Mouse (Mus musculus) cerebellum, postnatal 10 days (tissue): Measurements from ENCODE around the gene Stat5b.
A peak's percentile ranks its signal among the peaks of the same experiment; 100 is the strongest.

Experiments used
- DNase-seq, 2 experiments: peaks; one replicate each; pipeline ENCODE4 v3.0.0; 2021; ENCODE audit warnings: mixed read lengths in 2 of 2

Stat5b gene

DNA sequence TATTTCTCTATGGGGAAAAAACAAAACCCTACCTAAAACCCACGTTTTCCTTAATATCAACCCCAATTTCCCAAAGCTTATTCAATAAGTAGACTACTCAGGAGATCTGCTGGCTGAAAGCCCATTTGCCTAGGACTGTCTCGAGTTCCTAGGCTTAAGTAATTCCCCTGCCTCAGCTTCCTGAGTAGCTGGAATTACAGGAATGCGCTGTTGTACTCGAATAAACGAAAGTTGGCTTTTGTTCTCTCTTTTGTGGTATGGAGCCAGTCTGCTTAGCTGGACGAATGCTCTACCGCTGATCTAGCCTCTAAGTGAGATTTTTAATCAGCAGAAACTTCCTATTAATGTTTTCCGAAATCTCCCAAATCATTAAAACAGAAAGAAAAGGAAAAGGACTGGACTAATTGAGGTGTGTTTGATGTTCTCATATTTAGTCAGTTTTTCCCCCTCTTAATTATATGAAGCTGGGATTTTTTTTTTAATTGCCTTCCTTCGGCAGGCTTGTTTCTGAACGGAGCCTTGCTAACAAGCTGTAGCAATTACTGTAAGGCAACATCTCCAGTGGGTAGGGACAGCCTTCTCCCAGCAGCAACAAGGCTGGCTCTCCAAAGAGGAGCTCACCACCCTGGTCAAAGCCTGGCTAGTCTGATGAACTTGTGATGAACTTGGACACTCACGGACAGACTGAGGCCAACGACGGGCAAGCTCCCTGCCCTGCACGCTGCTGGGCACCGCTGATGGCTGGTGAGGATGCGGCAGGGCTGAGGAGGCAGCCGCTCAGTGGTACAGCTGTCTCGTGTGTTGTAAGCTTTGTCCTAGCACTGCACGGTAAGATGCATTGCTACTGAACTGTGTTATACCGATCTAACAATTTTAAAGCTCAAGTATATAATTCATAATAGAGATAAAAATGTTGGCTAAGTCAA is 43.9 kb downstream of the Stat5b start:
- no peak for DNase-seq

DNA sequence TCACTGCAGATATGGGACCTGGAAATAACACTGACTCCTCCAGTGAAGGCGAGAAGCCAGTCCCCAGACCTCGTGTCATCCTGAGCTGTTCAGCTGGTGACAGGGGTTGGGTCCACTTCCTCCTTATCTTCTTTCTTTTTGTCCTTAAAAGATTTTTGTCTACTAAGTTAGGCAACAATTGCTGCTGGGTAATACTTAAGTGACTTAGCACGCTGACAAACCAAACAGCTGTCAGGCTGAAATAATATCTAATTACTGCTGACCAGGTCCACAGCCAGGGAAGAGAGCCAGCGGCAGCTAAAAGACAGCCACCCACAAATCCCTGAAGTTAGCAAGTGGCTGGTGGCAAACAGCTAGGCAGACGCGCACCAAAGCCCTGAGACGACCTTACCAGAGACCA is 45.0 kb downstream of the Stat5b start:
- DNase-seq = no peak

DNA sequence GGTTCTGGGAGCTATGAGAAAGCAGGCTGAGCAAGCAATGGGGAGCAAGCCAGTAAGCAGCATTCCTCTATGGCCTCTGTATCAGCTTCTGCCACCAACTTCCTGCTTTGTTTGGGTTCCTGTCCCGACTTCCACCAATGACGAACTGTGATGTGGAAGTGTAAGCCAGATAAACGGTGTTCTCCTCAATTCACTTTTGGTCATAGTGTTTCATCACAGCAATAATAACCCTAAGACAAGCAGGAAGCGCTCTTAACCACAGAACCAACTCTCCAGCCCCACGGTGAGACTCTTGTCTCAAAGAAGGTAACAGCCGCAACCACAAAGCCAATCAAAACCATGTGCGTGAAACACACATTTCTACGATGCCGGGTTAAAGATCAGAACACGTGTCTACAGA is 46.1 kb downstream of the Stat5b start:
- no peak for DNase-seq

GRCm38 (mm10) chr11:100799426-100799825 is 51.1 kb downstream of the Stat5b start:
- DNase-seq = no peak

DNA sequence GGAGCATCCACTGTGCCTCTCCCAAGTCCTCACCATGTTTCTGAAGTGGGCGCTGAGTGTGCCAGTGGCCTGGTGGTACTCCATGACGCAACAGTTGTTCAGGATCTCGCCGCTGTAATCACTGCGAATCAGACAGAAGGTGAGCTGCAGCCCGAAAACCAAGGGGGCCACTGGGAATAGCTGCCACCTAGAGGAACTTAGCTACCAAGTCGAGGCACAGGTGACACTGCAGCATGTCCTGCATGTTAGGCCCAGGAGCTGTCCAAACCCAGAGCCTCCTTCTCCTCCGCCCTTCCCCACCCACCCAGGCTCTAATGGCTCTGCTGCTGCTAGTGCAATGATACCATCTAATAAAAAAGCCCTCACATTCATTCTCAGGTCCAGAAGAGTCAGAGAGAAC is 53.9 kb downstream of the Stat5b start:
- no peak for DNase-seq

- DNase-seq = no peak
Measured at GRCm38 (mm10) chr11:100795386-100795785, 55.1 kb downstream of the Stat5b start.

DNA sequence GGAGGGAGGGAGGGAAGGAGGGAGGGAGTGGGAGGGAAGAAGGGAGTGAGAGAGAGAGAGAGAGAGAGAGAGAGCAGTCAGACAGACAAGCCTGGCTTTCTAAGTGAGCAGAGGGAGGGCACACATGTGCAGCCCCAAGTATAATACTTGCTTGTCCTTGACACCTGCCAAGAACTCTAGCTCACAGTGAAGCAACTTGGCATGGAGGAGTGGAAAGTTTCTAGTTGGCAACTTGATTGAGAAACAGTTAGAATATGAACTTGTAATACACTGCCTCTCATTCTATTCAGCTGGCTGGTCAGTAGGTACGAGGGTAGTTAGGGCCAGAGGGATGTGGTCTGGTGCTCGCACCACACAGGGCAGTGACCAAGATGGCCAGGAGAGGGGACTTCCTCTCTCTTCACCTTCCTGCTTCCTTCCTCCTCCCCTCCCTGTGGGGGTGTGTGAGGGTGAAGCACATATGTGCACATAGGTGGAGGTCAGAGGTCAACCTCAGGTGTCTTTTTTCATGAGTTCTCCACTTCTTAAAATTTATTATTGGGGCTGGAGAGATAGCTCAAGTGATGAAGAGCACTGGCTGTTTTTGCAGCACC is 59.0 kb downstream of the Stat5b start:
- no peak for DNase-seq

DNA sequence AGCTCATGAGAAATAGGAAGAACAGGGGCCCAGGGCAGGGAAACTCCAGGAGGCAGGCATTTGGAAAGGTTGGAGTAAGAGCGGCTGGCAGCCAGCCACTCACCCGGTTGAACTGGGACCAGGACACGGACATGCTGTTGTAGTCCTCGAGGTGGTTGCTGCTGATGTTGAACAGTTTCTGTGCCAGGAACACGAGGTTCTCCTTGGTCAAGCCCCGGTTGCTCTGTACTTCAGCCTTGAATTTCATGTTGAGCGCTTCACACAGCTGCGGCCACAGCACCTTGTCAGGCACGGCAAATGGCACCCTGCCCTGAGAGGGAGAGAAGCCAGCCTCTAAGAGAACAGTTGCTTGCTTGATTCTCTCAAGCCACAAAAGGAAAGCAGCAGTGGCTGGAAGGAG is 59.9 kb downstream of the Stat5b start:
- peak; percentile 83 to 87 for DNase-seq

- no peak for DNase-seq
Measured at GRCm38 (mm10) chr11:100789702-100790101, 60.8 kb downstream of the Stat5b start.

DNA sequence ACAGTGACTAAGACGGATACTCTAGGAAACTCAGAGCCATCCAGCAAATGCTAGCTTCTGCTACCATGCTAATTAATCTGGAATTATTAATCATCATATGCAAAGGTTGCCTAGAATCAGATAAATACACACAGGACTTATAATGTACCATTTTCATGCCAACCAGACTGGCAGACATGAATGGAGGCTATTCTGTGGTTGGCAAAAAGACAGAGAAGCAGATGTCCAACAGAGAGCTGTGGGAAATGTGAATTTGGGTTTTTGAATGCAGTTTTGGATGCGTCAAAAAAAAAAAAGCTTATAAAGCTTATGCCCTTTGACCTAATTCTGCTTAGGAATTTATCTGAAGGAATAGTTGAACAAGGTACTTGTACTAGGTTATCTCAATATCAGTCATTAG is 64.8 kb downstream of the Stat5b start:
- peak; percentile 67 to 73 for DNase-seq

DNA sequence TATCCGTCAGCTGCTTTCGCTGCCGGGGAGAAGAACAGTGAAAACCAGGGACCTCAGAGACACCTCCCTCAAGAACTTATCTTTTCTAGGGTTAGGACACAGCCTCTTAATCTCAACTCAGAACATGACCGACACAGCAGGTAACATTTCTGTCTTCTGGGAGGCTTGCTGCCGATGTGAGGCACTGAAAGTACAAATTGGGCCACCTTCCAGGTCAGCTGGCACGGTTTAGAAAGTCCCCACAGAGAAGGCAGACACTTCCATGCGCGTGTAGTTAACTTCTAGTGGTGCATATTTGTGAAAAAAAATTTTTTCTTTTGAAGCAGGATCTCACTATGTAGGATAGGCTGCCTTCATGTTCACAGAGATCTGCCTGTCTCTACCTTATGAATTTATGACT is 66.2 kb downstream of the Stat5b start:
- peak; percentile 60 to 73 for DNase-seq

DNA sequence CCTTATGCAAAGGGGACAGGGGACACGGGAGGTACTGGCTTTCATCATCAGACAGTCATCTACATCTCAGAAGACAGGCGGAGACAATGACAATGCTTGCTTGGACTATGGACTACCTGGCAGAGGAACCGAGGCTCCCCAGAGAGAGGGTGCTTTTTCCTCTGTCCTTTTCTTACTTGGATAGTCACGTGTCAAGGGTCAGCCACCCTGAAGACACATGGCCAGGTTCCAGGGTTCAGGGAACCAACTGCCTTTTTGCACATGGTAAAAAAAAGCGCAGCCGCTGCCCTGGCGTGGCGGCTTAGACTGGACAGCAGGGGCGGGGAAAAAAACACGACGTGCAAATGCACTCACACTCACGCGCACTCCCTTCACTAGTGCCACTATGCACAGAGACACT is 68.0 kb downstream of the Stat5b start:
- no peak for DNase-seq

DNA sequence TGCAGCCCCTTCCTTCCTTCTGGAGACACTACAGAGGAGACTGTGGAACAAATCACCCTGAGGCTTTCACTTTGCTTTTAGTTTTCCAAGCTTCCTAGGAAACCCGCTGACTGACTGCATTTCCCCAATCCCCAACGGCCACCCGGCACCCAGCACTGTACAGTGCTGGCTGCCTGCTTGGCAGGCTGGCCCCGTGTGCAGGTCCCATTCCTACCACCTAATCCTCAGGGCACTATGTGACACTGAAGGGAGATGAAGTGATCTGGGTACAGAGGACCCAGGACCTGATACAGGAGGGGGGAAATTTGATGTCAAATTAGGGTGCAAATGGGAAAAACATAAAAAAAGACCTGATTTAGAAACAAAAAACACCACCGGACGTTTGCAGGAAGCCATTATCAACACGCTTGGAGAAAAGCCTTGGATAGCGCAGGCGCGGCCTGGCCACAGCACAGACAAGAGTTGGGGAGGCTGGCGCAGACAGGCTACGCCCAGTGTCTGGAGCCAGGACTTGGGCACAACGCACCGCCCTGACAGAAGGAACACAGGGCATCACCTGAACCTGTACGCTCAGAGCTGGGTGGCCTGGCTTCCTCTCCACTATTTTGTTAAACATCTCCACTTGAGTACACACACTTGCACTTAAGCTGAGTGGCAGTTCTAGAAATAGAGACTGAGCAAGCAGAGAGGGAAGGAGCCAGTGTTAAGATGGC is 68.6 kb downstream of the Stat5b start:
- no peak for DNase-seq

DNA sequence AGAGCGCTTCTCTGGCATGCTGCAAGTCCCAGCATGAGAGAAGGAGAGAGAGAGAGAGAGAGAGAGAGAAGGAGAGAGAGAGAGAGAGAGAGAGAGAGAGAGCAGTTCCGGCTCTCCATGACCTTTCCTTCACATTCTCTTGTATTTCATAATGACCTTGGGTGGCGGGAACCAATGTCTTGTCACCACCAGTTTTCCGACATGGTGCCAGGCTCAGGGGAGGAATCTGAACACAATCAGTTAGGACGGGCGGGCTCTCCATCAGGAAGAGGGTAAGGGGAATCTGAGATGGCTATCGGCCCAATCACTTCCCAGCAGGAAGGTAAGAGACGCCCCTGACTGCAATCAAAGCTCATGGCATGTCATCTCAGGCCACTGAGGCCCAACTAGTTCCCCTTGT is 70.3 kb downstream of the Stat5b start:
- no peak for DNase-seq

DNA sequence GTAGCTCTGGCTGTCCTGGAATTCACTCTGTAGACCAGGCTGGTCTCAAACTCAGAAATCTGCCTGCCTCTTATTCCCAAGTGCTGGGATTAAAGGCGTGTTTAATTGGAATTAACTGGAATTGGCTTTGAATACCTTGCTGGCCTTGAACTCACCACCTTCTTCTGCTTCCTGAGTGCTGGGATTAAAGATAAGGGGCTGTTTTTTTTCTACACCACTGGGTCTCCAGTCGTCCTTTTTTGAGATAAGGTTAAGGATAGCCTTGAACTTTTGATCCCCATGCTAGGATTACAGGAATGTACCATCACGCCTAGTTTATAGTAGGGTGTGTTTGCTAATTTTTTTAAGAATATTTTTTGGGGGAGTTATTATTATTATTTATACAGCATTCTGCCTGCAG is 72.5 kb downstream of the Stat5b start:
- DNase-seq = no peak

DNA sequence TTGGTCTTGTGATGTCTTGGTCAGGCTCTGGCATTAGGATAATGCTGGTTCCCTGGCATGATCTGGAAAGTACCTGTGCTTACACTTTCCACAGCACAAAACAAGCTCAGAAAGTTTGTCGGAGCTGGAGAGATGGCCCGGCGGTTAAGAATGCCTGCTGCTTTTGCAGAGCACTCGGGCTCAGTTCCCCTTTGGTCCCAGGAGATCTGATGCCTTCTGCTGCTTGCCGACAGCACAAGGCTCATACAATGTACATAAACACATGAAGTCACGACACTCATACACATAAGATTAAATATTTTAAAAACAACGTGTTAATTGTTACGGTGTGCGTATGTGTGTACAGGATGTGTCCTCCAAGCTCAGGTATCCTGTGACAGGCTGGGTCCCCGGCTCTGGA is 74.6 kb downstream of the Stat5b start:
- no peak for DNase-seq

GRCm38 (mm10) chr11:100774261-100774660 is 76.3 kb downstream of the Stat5b start:
- DNase-seq = no peak

DNA sequence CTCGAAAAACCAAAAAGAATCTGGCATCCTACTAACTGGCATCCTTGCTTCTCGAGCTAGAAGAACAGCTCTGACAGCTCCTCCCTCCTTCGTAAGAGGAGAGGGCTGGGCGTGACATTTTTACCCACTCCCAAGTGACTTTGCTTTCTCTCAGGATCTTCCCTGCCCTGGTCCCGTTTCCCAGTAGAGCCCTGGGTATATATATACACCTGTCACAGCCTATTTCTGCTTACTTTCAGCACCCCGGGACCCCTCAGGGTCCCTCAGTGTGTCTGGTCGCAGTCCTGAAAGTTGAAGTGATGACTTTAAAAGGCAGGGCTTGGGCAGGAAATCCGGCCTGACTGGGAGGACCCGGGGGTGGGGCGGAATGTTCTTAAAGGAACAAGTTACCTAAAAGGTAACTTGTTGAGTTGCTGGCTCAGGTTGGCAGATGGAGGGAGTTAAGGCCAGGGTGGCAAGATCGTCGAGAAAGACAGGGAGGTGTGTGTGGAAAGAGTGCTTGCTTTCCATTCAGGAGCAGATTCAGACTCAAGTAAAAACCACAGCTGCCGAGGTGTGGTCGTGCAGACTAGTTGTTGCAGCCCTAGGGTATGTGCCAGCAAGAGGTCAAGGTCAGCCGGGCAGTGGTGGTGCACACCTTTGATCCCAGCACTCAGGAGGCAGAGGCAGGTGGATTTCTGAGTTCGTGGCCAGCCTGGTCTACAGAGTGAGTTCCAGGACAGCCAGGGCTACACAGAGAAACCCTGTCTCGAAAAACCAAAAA is 79.7 kb downstream of the Stat5b start, which contains the start of gene Ghdc:
Gene Ghdc (minus strand): TSS at position 312 of the 763 bp plus-strand sequence.
- peak; percentile 79 to 81 for DNase-seq

DNA sequence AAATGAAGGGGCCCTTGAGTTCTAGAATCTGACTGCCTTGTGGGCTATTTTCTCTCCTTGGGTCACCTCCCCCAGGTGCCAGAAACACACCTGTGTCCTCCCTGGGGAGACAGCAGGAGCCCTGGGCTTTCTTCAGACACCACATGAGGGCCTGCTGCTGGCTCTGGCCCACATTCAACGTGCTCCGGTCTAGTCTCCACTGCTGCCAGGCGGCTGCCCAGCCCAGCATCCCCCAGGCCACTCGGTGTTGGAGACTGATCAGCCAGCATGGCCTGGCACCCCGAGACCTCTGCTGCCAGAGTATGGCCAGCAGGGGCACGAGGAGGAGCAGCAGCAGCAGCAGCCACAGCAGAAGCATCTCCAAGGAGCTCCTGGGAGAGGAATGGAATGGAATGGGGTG is 80.5 kb downstream of the Stat5b start:
- DNase-seq = peak in 1 of 2 experiments; percentile 65

DNA sequence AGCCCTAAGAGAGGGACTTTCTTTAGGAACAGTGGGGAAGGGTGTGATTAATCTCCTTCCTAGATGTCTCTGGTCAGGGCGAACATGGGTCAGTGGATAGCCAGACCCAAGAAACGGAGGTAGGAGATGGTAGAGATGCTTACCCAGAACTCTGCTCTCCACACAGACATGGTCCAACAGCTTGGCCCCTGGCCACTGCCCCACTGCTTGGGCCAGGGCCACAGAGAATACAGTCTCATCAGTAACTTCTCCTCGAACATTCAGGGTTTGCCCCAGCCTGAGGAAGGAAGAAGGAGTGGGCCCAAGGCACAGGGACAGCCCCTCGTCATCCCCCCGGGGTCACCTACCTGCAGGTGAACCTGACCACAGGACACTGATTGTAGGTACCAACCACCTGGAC is 82.7 kb downstream of the Stat5b start:
- no peak for DNase-seq

DNA sequence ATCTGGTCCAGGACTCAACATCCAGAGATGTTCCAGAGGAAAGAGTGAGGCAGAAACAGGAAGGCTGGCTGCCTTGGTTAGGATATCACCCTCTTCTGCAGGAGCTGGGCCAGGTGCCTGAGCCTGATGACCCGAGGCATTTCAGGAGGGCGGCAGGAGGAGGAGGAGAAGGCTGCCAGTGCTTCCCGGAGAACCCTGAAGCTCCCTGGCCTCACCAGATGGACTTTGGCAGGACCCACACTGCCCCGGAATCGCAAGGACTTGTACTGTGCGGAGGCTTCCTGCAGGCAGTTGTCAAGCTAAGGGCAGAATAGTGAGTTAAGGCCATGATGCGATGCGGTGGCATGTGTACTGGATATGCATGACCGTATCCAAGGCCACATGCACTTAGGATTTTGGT is 83.8 kb downstream of the Stat5b start:
- no peak for DNase-seq

- no peak for DNase-seq
Measured at GRCm38 (mm10) chr11:100762831-100763230, 87.7 kb downstream of the Stat5b start, which contains the start of gene Hcrt. Gene Hcrt (minus strand): TSS chr11:100762931.

DNA sequence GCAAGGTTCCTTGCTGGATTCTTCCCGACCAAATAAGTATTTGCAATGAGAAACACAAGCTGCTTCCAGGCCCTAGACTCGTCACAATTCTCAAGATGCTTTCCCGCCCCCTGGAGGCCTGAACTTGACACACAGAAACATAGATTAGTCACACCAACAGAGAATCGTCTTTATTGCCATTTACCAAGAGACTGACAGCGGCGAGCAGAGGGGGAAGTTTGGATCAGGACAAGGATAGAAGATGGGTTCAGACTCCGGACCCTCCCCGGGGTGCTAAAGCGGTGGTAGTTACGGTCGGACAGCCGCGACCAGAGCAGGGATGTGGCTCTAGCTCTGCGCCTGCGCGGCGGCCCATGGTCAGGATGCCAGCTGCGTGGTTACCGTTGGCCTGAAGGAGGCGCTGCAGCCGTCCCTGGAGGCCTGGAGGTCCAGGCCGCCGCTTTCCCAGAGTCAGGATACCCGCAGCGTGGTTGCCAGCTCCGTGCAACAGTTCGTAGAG is 88.9 kb downstream of the Stat5b start:
- peak; percentile 92 to 95 for DNase-seq
